Mouse (Mus musculus): ENCODE data around the gene Il27ra.
"Not testable (repeated sequence)": the region's sequence is repeated elsewhere in the genome, so short reads cannot be mapped to it uniquely, and the experiment has no call there.

Gene Il27ra

DNA sequence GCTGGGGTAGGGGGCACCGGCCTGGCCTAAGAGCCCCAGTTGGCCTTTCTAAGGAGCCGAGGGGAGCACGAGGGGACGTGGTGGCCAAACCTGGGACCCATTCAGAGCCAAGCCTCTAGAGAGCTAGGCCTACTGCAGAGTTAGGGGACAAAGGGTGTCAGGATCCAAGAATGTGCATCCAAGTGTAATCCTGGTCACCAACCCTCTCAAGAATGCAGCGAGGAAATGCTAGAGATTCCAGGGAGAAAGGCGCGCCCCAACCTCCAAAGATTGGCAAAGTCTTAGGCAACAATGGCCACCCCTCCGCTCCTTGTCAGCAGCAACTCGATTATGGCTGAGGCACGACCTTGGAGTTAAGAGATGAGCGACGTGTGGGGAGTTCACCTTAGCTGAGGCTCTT is 20.8 kb downstream of the Il27ra start:
- no peak for DNase-seq (ENCODE audit: low read depth, low spot score)

DNA sequence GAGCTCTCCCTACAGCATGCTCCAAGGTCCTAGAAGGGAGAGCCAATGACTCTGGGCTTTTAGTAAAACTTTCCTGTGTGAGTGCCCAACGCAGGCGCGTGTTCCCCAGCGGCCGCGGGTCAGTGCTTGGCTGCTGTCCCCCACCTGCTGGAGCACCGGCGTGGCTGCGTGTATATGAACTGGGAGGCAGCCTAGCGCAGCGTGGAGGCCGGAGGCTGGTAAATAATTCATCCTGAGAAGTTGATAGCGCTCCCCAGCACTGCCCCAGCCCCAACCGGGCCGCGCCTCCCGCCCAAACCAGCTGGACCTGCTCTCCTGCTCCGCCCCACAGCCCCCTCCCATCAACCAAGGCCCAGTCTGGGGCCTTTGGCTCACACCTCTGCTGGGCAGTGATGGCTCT is 21.3 kb downstream of the Il27ra start, which contains the start of gene Palm3:
TSS of gene Palm3 (plus strand) at position 376 of the 400 bp plus-strand sequence.
- DNase-seq (ENCODE audit: low read depth, low spot score) = no peak

DNA sequence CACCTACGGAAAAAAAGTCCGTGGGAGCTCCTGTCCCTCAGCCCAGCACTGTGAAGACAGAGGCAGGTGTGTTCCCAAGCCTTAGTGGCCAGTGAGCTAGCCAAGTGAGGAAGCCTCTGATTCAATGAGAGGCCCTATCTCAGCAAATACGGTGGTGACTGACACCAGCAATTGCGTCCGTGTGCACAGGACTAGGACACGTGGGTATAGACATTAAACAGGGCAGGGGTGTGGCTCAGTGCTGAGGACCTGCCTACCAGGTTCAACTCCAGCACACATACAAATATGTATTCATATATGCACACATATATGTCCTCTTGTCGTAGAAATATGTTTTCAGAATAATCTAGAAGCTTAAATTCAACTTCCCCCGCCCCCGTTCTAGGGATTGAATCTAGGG is 22.7 kb downstream of the Il27ra start:
- DNase-seq (ENCODE audit: low read depth, low spot score) = no peak

DNA sequence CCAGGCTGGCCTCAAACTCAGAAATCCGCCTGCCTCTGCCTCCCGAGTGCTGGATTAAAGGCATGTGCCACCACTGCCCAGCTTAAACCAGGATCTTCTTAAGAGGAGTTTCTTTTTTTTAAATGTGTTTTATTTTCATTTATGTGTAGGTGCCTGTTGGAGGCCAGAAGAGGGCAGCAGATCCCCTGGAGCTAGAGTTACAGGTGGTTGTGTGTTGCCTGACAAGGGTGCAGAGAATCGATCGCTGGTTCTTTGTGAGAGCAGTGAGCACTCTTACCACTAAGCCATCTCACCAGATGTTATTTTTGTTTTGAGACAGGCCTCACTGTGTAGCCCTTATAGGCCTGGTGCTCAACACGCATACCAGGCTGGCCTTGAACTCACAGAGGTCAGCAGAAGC is 26.6 kb downstream of the Il27ra start:
- DNase-seq (ENCODE audit: low read depth, low spot score) = no peak

DNA sequence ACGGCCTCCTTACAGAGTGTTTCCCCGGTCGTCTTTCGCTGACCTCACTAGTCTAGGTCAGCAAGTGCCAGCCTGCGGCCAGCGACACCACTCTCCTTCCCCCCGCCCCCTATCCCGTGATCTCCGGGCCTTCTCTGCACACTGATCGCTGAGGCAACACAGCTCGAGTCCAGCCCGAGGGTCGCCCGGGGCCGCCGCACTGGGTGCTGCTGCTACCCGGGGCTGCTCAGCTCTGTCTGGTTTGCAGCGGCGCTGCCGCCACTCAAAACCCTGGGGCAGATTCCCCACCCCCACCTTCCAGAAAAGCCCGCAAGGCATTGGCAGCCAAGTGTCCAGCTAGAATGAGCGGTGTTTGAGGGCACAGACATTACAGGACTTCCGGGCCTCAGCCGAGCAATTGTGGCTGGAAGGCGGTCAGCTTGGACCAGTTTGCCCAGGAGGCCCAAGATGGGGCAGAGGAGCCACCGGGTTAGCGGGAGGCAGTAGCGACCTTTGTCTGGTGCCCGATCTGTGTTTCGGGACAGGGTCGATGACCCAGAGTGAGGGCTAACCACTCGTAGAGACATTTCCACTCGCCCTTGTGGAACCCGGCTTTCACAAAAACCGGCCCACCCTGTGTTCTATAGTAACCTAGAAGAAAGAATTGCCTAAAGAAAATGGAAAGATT is 29.8 kb downstream of the Il27ra start:
- no peak for DNase-seq (ENCODE audit: low read depth, low spot score)

DNA sequence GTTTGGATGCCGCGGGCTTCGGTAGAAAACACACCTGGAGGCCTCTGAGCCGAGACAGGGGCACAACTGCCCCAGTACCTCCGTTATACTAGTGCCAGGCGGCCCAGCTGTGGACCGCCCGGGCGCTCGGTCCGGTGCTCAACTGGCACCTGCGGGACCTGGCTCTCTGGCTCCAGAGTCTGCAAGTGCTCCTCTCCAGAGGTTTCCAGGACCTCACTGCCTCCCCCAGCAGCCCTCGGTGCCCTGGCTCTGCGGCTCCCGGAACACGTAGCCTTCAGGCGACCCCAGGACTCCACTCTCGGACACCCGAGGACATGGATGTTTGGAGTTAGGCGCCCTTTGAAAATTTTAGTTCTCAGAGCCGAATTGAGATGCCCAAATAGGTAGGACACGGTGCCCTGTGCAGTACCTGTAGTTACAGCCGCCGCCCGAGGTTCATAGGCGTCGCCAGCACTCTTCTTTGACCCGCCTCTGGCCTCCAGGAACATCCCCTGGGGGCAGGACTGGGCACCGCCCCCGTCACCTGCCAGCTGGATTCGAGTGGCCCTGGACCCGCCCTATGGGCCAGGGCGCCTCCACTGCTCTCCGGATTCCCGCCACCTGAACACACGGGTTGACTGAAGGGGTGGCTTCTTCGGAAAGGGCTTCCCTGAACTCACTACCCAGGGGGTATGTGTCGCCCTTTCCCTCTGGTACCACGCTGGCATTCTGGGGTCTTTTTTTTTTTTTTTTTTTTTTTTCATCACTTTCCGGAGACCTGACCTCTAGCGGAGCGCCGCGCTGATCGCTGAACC is 30.5 kb downstream of the Il27ra start, which contains the start of gene 2210011C24Rik:
TSS of gene 2210011C24Rik (minus strand) at position 467 of the 794 bp plus-strand sequence.
- no peak for DNase-seq (ENCODE audit: low read depth, low spot score)

DNA sequence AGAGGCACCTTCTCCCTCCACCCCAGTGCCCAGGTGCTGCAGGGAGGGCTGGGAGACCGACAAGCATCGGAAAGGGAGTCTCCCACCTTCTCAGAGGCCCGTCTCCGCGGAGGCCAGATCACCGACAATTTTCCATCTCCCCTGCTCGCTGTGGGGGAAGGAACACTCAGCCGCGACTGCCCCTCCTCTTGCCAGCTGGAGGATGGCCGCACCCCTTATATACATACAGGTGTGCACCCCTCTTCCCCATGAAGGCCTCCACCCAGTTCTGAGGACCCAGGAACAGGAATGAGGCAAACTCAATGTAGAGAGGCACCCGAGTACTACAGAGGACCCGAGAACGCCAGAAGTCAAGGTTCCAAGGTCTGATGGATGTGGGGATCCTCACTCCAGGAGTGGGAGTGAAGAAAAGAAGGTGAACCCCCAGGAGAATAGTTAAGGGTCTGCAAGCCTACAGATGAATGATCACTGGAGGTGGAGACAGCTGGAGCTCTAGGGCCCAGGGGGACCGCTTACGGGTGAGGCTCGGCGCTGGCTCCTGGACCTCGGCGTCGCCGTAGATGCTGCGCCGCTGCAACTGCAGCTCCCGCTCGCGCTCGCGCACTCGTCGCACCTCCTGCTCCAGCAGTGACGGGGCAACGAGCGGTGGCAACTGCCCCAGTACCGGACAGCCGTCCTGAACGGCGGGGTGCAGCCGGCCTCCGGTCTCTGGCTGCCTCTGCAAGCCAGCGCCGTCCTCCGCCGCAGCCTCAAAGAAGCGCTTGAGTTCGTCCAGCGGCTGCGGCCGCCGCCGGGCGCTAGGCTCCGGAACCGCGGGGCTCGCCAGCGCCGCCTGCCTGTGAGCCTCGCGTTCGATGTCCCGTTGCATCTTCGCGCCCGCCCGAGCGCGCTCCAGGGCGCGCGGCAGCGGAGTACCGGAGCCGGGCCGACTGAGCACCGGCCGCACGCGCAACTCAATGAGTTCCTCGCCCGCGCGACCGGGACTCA is 31.5 kb downstream of the Il27ra start:
- DNase-seq (ENCODE audit: low read depth, low spot score) = peak; percentile 72

DNA sequence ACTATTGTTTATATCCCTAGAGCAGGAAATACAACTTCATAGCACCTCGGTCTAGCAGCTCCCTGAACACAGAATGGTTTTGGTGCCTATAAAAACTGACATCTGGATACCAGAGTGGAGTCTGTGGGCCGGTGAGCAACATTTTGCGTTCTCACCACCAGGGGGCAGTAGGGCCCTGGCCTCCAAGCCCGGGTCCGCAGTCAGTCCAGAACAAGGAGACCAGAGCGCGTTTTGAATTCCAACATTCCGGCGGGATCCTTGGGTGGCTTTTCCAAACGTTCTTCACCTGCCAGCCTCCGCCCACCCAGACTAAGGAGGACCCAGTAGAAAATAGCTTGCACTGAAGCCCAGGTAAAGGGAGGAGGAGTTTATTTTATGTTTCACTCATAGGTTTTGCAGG is 32.5 kb downstream of the Il27ra start:
- peak; percentile 92 for DNase-seq (ENCODE audit: low read depth, low spot score)

DNA sequence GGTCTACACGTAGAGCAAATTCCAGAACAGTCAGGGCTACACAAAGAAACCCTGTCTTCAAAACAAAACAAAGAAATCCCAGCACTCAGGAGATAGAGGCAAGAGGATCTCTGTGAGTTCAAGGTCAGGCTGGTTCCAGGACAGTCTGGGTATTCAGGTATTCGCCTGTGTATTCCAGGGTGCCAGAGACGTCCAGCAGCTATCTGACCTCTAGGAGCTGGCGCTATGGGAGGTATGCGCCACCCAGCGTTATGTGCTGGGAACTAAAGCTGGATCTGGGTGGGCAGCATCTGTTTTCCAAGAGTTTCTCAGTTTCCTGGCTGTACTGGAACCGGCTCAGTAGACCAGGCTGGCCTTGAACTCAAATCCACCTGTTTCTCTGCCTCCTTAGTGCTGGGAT is 34.0 kb downstream of the Il27ra start:
- DNase-seq (ENCODE audit: low read depth, low spot score) = peak; percentile 44

DNA sequence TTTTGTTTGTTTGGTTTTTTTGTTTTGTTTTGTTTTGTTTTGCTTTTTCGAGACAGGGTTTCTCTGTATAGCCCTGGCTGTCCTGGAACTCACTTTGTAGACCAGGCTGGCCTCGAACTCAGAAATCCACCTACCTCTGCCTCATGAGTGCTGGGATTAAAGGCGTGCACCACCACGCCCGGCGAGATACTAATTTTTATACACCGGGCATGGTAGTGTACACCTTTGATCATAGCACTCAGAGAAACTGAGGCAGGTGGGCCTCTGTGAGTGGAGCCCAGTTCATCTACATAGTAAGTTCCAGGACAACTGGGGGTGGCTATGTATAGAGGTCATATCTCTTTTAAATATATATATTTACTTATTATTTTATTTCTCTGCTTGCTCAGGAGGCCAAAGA is 36.9 kb downstream of the Il27ra start:
- DNase-seq (ENCODE audit: low read depth, low spot score) = not testable (repeated sequence)

DNA sequence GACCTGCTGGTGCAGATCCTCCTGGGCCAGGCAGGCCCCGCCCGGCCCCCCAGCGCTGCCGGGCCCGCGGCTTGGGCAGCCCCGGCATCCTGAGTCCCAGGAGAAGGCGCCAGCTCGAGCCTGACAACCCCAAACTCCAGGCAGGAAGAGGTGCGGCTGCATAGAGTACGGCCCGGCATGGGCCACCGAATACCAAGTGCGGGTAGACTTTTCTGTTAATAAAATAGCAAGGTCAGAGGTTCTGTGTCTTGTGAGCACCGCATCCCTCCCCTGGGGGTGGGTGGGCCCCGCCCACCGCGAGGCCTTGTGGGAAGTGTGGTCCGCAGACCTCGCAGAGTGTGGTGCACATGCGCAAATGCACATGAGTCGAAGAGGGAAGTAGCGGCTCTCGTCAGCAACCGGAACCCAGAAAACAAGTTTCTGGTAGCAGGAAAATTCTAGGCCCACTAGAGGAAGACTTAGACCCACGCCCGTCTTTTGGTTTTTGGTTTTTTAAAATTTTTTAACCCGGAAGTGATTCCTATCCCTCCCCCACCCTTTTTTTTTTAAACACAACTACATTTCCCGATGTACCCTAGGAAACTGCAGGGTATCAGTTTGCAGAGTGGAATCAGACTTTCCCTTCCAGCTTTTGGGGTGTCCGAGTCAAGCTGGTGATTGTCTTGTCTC is 37.7 kb downstream of the Il27ra start:
- peak; percentile 95 for DNase-seq (ENCODE audit: low read depth, low spot score)

DNA sequence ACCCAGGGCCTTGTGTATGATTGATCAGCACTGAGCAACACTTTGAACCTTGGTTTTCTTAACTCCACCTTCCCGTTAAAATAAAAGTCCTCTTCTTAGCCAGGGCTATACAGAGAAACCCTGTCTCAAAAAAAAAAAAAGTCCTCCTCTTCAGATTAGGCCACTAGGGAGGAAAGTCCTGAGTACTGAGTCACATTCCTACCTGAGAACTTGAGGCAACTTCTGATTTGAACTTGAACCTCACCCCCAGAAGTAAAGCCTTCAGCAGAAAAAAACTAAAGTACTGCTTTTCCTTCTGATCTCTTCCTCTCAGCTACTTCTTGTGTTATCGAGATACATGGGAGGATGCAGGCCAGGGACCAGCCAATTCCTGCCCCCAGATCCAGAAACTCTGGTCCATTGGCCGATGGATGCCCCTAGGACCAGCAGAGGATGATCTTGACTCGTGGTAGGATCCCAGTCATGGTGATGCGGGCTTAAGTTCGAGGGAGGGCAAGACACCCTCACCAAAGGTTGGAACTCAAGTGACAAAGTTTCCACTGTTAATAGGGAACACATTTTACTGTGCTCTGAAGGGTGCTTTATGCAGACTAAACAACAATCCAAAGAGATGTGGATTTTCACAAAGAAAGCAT is 38.7 kb downstream of the Il27ra start:
- DNase-seq (ENCODE audit: low read depth, low spot score) = no peak

DNA sequence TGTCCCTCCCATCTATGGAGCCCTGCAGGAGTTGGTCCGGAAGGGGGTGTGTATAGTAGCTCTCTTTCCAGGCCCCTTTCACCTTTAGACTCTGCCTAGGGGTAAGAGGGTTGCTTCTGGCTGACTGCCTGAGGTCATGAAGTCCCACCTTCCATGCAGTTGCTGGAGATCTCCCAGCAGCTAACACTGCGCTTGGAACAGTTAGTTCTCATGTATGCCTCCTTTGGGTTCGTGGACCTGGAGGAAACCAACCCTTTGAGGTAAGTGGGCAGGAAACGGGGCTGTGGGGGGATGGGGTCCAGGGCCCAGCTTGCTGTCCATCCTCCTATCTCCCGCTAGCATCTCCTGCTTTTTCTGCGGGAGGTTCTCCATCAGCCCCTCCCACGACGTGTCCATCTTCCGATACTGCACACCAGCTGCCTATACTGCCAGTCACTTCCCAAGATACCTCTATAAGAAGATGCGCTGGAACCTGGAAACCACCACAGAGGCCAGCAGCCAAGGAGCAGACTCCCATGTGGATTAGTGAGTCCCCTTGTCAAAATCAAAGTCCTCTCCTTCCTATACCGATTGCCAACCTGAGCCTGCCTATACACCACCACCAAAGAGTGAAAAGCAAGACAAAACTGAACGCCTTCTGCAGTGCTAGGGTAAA is 39.3 kb downstream of the Il27ra start:
- no peak for DNase-seq (ENCODE audit: low read depth, low spot score)

DNA sequence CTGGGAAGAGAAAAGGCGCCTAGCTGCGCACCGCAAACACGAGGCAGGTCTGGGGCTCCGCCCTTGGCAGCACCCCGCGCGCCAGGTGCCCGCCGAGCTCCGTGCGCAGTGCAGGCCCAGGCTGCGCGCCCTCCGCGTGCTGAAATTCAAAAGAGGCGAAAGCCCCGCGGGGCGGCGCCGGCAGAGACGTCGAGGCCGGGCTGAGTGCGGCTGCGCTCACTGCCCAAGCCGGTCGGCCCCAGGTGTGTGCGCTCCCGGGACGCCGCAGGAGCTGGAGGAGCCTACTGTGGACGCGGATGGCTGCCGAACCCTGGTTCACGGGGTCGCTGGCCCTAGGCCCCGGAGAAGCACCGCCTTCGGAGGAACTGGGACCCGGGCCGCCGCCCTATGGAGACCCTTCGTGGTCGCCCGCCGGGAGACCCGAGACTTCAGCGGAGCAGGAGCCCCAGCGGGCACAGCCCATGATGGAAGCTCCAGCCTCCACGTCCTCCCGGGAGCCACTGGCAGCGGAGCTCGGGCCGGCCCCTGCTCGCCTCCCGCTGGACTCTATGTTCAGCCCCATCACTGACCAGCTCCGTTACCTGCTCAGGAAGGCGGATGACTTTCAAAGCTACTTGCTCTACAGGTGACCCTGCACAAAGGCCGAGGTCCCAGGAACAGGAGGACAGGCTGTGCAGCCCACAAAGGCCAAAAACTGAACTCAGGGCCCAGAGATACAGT is 40.9 kb downstream of the Il27ra start, which contains the start of gene 1700067K01Rik:
TSS of gene 1700067K01Rik (plus strand) at position 222 of the 720 bp plus-strand sequence.
- DNase-seq (ENCODE audit: low read depth, low spot score) = no peak

DNA sequence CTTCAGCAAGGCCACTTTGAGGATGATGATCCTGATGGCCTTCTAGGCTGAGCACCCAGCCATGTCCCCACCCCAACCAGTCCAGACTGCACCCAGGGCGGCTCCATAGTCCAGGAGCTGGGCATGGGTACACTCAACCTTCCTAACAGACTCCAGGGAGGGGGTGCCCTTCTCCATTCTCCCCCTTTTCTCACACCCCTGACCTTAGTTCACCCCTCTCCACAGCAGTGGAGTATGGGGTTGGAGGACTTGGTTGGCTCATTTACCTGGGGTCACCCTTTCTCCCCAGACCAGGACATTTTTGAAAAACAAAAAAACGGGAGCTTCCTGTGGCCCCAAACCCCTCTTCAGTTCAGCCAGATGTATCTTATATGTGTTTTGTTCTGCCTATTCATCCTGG is 42.6 kb downstream of the Il27ra start:
- no peak for DNase-seq (ENCODE audit: low read depth, low spot score)

DNA sequence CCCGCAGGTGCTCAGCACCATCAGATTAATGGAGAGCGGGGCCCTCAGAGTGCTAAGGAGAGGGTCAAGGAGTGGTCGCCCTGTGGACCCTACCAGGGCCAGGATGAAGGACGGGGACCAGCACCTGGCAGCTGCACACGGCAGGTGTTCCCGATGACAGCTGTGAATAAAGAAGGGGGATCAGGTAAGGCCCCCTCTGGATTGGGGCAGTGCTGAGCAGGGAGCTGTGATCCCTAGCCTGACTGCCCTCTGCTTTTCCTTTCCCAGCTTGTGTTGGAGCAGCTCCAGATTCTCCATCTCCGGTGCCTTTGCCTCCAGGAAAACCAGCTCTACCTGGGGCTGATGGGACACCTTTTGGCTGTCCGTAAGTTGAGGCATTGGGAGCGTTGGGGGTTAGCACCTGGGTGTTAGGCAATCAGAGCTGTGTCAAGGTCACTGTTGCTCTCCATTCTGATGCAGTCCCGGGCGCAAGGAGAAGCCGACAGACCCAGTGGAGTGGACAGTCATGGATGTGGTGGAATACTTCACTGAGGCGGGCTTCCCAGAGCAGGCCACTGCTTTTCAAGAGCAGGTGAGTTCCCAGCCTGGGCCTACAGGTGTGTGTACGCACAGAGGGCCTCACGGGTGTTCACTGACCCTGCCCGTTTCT is 43.2 kb downstream of the Il27ra start:
- no peak for DNase-seq (ENCODE audit: low read depth, low spot score)

DNA sequence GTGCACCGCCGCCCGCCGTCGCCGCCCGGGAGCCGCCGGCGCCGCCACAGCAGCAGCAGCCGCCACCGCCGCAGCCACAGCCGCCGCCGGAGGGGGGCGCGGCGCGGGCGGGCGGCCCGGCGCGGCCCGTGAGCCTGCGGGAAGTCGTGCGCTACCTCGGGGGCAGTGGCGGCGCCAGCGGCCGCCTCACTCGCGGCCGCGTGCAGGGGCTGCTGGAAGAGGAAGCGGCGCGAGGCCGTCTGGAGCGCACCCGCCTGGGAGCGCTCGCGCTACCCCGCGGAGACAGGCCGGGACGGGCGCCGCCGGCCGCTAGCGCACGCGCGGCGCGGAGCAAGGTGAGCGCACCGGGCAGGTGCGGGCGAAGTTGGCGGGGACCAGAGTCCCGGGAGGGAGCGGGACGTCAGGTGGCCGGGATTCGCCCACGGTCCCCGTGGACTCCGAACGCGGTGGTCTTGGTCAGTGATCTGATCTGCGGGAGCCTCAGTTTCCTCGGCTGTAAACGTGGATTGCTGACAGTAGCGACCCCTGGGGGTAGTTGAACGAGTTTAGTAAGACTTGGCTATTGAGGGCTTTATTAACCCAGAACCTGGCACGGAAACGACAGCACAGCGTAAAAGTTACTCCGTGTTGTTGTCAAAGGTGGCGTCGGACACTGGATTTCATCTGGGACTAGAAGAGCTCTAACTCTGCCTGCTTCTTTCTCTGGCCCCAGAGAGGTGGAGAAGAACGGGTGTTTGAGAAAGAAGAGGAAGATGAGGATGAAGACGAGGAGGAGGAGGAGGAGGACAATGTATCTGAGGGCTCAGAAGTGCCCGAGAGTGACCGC is 43.9 kb downstream of the Il27ra start:
- peak; percentile 72 for DNase-seq (ENCODE audit: low read depth, low spot score)

DNA sequence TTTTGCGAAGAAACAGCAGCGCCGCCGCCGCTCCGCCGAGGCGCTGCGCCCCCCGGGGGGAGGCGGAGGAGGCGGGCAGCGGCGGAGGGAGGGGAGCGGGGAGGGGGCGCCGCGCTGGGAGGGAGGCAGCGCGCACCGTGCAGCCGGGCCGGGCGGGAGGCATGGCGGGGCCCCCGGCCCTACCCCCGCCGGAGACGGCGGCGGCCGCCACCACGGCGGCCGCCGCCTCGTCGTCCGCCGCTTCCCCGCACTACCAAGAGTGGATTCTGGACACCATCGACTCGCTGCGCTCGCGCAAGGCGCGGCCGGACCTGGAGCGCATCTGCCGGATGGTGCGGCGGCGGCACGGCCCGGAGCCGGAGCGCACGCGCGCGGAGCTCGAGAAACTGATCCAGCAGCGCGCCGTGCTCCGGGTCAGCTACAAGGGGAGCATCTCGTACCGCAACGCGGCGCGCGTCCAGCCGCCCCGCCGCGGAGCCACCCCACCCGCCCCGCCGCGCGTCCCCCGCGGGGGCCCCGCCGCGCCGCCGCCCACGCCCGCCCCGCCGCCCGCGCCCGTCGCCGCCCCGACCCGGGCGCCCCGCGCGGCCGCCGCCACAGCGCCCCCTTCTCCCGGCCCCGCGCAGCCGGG is 44.8 kb downstream of the Il27ra start, which contains the start of gene Samd1:
TSS of gene Samd1 (plus strand) at position 162 of the 631 bp plus-strand sequence.
- DNase-seq (ENCODE audit: low read depth, low spot score) = peak; percentile 52
